Mouse (Mus musculus) gastrocnemius, adult 2 months (tissue): ENCODE measurements at regions not wholly inside any gene's neighbourhood (a gene's known extent, or its start where the extent isn't known, plus 50 kb on each side); places are given as distances from the start of the nearest gene placed in this dataset.

Source experiments
- DNase-seq: peaks from one replicate; pipeline ENCODE4 v3.0.0; 2022
- H3K27ac ChIP-seq: fragments of 200-600 bp; 2 replicates; pipeline ENCODE4 v1.8.1; 2022; ENCODE audit warnings: mild to moderate bottlenecking
- H3K4me3 ChIP-seq: fragments of 200-600 bp; 2 replicates; pipeline ENCODE4 v1.8.1; 2022; ENCODE audit warnings: mild to moderate bottlenecking, moderate library complexity
- CTCF ChIP-seq: fragments of 200-600 bp; IDR thresholded peaks from 2 replicates; pipeline ENCODE4 v1.8.1; 2022; ENCODE audit warnings: antibody characterized with exemption, mild to moderate bottlenecking, moderate library complexity
- intact Hi-C: fragments of 180-260 bp; cut with DNase I; formaldehyde crosslinking; loops from one replicate; pipeline ENCODE4 v1.15.1; 2025

DNA sequence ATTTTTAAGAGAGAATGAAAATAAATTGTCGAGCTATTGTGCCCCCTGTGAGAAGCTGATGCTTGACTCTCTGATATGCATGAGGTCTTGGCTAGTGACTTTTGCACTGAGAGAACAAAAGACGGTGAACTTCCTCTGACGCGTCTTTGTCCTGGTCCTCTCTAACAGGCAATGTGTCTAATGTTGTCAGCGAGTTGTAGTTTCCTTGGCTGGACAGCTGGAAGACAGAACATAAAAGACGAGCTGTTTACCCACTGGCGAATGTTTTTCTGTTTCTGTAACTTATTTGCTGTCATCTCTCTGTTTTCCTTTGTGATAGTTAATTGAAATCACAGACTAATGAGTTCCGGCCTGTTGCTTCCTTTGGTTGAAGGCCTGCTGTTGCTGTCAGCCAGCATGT is 208.4 kb upstream of the Tnc start:
- H3K27ac ChIP-seq = no peak overlapping the region

DNA sequence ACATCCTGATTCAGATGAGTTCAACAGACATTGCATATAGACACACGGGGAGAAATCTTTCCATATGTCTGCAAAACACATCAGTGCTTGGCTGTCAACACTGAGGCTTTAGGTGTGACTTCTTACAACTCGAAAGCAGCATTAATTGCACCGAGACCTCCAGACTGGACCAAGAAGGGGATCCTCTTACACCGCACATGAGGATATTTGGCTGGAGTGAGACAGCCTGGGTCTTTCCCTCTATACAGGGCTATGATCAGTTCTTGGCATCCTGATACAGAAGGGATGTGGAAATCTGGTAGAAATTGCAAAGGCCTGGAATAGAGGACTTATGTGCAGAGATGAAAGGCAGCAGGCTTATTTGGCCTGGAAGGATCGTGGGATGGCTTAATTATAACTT is 203.9 kb upstream of the Tnc start:
- intact Hi-C loops = no loop called here
- TF ChIP-seq CTCF = no peak
- Histone ChIP-seq H3K27ac (no peak overlapping the region), H3K4me3 (no peak overlapping the region)
- DNase-seq = no peak

More for the DNA sequence above, 208.4 kb upstream of the Tnc start:
- no peak for TF ChIP-seq CTCF
- no peak overlapping the region for H3K4me3 ChIP-seq
- intact Hi-C loops = no loop called here
- no peak for DNase-seq

DNA sequence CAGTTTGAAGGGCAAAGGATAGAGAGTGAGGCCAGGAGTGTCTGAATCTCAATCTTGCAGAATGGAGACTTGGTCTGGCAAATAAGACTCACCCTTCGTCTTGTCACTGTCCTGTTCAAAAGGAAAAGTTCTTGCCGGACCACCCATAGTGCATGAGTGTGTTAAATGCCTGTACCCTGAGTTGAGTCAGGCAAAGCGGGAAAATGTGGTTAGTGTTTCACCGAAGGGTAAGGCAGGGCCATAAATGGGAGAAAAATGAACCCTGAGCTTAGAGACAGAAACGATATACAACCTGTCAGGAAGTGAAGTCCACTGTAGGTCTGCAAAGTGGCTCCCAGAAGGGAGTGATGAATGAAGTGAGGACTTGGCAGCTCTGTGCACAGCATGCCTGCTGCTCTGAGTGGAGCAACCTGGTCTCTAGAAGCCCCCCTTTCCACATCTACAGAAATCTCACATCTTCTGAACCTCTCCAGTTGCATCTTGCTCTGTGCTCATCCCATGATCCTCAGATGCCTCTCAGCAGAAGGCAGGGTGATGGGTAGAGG is 191.5 kb upstream of the Tnc start:
- TF ChIP-seq CTCF = no peak
- H3K27ac ChIP-seq = no peak overlapping the region
- intact Hi-C loops = no loop called here
- DNase-seq = no peak
- no peak overlapping the region for H3K4me3 ChIP-seq

DNA sequence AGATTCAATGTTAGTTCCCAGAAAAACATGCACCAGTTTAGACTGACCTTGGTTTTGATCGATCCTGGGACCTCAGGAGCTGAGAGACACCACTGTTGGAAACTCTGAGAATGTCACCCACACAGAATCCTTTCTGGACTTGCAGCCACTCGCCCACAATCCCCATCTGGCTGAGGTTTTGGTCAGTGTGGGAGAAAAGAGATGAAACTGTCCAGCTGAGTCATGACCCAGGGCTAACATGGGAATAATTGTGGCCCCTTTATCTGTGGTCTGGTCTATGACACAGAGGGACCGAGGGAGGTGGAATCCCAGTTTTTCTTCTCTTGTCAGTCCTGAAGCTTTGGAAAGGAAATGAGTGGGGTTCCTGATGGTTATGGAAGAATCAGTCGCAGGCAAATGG is 188.7 kb upstream of the Tnc start:
- no peak for TF ChIP-seq CTCF
- intact Hi-C loops = no loop called here
- Histone ChIP-seq H3K4me3 (no peak overlapping the region), H3K27ac (no peak overlapping the region)
- no peak for DNase-seq

DNA sequence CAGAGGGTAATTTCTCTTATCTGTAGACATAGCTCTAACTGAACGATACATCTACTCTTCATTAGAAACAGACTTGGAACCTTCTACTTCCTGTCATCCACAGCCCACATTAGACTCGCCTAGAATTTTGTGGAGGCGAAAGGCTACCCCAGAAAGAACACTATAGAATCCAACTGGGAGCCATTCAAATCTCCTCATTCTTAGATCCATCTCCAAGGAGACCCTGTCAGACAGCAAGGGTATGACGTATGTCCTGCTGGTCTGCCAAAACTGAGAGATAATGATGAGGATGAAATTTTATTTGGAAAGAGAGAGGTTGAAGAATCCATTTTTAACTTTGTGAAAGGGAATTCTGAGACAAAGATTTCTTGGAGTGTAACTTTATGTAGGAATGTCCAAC is 185.3 kb upstream of the Tnc start:
- H3K27ac ChIP-seq = no peak overlapping the region

DNA sequence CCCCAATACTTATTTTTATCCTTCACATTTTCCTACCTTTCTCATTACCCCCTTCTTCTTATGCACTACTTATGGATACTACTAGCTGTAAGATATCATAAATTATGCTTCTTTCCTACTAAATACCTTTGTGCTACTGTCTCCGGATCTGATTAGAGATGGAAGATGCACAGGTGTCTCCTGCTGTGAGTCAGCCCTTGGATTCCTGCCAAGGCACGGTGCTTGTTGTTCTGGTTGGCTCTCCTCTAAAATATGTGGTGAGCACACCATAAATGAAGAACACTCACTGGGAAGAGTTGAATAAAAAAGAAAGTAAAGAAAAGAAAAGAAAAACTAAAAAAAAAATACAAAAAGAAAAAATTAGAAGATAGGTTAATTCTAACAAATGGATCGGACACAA is 181.5 kb upstream of the Tnc start:
- H3K4me3 ChIP-seq = no peak overlapping the region
- no peak overlapping the region for H3K27ac ChIP-seq
- TF ChIP-seq CTCF = no peak
- no peak for DNase-seq
- intact Hi-C loops = no loop called here

More for the DNA sequence above, 185.3 kb upstream of the Tnc start:
- no peak for TF ChIP-seq CTCF
- no peak overlapping the region for H3K4me3 ChIP-seq
- intact Hi-C loops = no loop called here
- DNase-seq = no peak

DNA sequence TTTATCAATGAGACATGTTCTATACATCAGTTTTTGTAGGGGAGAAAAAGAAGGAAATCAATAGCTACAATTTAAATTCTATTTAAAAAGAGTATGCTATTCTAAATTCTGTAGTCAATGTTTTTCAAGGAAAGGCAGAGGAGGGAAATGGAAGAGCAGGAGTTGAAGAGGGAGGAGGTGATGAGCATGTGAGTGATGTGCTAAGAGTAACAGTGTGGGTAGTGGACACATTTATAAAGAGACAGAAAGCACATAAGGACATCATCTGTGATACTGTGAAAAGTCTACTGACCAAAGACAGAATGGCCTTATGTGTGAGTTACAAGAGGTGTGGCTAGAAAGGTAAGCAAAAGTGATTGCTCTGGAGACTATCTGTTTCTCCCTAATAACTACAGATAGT is 179.8 kb upstream of the Tnc start:
- Histone ChIP-seq H3K27ac (no peak overlapping the region), H3K4me3 (no peak overlapping the region)
- TF ChIP-seq CTCF = no peak
- DNase-seq = no peak
- intact Hi-C loops = no loop called here

DNA sequence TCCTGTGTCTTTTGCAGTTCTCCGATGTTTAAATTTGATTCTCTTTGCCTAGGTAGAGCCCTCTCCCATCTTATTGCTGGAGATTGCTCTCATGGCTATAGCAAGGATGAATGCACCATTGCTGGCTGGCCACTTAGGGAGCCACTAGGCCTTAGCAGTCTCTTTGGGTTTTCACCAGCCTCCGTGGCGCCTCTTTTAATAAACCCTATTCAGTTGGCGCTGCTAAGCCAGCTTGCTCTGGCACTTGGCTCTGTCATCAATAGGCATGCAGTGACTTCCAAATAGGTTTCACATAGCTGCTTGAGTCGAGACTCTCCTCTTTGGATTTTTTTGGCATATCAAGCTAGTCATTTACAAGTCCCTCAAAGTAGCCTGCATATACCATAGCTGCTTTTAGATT is 178.1 kb upstream of the Tnc start:
- intact Hi-C loops = no loop called here
- H3K27ac ChIP-seq = no peak overlapping the region
- no peak for TF ChIP-seq CTCF
- no peak for DNase-seq
- no peak overlapping the region for H3K4me3 ChIP-seq

DNA sequence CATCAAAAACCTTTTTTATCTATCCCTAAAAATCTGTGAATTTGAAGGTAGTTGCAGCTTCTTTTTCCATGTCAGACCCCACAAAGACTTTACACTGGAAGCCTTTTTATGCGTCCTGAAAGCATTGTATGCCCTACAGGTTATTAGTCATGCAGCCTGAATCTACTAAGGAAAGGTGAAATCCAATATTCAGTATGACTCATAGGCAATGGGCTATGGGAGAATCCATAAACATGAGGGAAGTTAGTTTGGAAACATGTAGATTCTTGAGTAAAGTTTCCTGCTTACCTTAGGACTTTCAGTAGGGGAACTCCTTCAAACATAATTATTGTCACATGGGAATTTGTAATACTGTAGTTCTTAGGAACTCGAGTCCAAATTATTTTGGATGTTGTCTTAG is 173.0 kb upstream of the Tnc start:
- H3K4me3 ChIP-seq = no peak overlapping the region
- TF ChIP-seq CTCF = no peak
- no peak overlapping the region for H3K27ac ChIP-seq
- no peak for DNase-seq
- intact Hi-C loops = no loop called here

DNA sequence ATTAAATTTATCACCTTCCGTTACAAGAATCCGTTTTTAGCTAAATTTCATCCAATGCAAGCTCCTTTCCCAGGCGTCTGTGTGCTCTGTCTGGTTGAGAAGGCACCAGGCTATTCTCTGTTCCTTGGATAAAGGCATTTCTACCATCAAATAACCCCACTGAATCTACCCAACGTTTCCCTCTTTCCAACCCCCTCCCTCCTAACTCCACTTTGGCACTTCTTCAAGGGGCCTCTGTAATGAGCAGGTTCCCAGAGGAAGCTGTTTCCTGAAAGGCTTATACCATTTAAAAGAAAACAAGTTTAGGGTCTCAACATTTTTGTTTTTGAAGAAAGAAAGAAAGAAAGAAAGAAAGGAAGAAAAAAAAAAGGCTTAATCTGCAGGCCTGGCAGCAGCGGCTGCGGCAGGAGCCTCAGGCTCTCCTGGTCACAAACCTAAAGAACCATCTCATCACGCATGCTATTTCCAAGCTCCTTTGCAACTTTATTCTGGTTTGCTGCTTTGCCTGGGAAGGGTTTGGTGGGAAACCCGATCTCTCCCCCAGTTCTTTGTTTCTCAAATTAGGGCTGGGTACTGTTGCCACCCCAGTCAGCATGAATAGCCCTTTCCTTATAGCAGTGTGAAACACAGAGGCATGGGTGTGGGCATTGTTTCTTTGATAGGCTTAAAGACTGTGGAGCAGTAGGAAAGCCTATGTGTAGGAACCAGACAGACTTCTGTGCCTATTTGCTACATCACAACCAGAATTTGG is 160.5 kb upstream of the Tnc start:
- intact Hi-C loops = no loop called here
- no peak for TF ChIP-seq CTCF
- Histone ChIP-seq H3K4me3 (no peak overlapping the region), H3K27ac (no peak overlapping the region)
- DNase-seq = no peak

DNA sequence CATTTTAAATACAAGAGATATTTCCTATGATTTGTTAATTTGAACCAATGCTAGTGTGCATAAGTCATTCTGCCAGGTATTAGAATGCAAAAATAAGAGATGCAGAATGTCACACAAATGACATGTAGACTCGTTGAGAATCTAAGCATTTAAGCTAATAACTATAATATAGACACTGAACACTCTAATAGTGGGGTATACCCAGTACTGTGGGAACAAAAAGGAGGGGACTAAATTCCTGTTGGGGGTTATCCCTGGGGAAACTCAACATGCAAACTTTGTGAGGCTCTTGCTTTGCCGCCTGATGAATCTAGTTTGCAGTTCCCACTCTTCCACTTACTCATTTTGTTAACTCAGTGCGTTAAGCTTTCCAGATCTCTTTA is 154.0 kb upstream of the Tnc start:
- intact Hi-C loops = no loop called here
- H3K27ac ChIP-seq = no peak overlapping the region
- H3K4me3 ChIP-seq = no peak overlapping the region
- no peak for DNase-seq
- TF ChIP-seq CTCF = no peak

DNA sequence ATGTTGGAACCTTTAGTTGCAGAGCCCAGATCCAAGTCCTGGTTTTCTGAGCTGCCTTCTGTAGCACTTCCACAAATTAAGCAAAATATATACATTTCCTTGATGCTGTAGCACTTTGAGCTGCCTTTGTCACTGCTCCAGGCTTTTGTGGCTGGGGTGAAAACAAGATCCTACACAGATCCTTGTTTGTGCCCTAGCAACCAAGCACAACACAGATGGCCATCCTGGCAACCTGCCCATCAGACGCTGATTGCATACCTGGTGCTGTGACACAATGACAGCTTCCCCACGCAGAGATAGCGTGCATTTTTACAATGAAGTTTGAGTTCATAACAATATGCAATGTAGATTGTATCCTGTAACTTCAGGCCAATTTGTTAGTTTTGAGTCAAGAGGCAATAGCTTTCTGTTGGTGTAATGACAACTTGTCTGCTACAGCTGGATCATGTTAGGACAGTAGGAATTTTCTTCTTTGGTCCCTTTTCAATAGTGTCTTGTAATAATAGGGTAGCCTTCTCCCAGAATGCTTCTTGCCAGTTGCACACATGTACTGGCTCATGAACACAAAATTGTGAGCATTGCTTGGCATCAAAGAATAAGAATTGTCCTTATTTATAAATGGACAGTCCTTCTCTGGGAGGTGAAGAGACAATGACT is 153.5 kb upstream of the Tnc start:
- peak; percentile 19 for DNase-seq
- intact Hi-C loops = no loop called here
- no peak for TF ChIP-seq CTCF
- H3K4me3 ChIP-seq = no peak overlapping the region
- H3K27ac ChIP-seq = no peak overlapping the region

DNA sequence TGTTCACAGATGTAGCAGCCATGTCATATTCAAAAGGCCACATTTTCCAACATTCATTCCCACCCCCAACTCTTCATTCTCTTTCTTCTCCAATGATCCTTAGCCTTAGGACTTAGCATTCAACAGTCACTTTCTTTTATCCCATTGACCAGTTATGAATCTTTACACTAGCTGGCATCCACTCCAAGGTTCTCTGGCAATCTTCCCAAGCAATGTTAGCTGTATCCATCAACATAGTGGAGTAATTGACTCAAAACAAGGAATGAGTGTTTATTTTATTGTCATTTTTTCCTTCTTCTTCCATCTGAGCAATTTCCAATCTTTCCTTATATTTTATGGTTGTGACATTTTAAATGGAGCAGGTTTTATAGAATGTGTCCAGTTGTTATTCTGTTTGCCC is 138.2 kb upstream of the Tnc start:
- TF ChIP-seq CTCF = no peak
- DNase-seq = no peak
- intact Hi-C loops = no loop called here
- H3K27ac ChIP-seq = no peak overlapping the region
- no peak overlapping the region for H3K4me3 ChIP-seq

DNA sequence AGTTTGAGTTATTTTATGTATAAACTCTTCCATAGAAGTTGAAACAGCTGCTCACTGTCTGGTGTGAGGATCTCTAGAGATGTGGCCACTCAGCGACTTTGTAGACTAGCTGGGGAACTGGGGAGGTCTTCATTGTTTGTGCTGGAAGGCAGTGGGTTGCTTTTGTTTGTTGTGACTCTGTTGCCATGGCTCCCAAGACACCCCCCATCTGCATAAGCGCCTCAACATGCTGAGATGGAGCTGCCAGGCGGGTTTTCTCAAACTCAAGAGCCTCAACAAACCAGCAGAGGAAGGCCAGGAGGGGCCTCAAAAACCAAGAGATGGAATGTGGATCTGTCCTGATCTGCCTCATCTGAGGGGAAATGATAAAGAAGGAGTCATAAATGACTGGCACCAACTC is 129.1 kb upstream of the Tnc start:
- TF ChIP-seq CTCF = no peak

More for the DNA sequence above, 129.1 kb upstream of the Tnc start:
- H3K4me3 ChIP-seq = no peak overlapping the region
- intact Hi-C loops = no loop called here
- H3K27ac ChIP-seq = no peak overlapping the region
- no peak for DNase-seq
